Mouse (Mus musculus): ENCODE measurements at regions not wholly inside any gene's neighbourhood (a gene's known extent, or its start where the extent isn't known, plus 50 kb on each side); places are given as distances from the start of the nearest gene placed in this dataset.

DNA sequence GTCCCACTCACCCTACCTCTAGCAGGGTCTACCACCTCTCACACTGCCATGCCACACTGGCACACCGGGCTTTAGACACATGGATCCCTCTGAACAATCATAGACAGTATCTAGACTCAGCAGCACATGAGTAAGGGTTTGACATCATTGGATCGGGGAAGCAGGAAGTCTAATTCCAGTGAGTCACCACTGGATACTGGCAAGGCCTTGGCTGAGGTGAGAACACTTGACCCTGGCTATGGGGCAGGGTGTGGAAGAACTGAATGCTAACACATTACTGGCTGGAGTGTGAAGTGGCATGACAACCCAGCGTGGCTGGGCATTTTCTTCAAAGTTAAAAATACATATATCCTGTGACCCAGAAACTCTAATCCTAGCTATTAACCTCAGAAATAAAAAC lies 114.4 kb downstream of the H2afy start:
- no peak overlapping the region for H3K4me2 ChIP-seq (ENCODE audit: low read depth, low read length, poor library complexity, severe bottlenecking)
- no peaks in the 10 kb centered on the region for H3K27me3 ChIP-seq (ENCODE audit: insufficient read depth, low read length)
- DNase-seq (ENCODE audit: low spot score) (no peak), ATAC-seq (ENCODE audit: low FRiP score) (no peak)
- H3K9ac ChIP-seq (replicated peaks; ENCODE audit: low read length, poor library complexity, severe bottlenecking): no peak overlapping the region
- TF ChIP-seq CTCF (IDR thresholded peaks at IDR 0.05): no peak
- H3K4me1 ChIP-seq (ENCODE audit: insufficient read depth, low read length): no peaks in the 10 kb centered on the region
- H3K36me3 ChIP-seq (ENCODE audit: insufficient read depth, low read length): no peaks in the 10 kb centered on the region
- H3K4me3 ChIP-seq (ENCODE audit: low read depth, low read length): no peak overlapping the region
- no peak overlapping the region for H3K27ac ChIP-seq (ENCODE audit: low read depth, low read length)
- WGBS: 90% methylated on average over 3 of the region's 3 CpGs
- H3K9me3 ChIP-seq (ENCODE audit: low read length): no peaks in the 10 kb centered on the region

DNA sequence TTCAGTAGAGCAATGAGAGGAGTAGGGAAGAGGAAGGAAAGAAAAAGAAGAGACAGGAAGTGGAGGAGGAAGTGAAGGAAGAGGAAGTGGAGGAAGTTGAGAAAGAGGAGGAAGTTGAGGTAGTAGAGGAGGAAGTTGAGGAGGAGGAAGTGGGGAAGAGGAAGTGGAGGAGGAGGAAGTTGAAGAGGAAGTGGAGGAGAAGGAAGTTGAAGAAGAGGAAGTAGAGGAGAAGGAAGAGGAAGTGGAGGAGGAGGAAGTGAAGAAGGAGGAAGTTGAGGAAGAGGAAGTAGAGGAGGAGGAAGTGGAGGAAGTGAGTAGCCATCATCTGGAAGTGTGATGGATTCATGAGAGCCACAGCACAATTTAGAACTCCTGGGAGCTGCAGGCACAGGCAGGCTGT lies 122.2 kb downstream of the H2afy start:
- no peaks in the 10 kb centered on the region for H3K36me3 ChIP-seq (ENCODE audit: insufficient read depth, low read length)
- H3K27me3 ChIP-seq (ENCODE audit: insufficient read depth, low read length): no peaks in the 10 kb centered on the region
- H3K9me3 ChIP-seq (ENCODE audit: low read length): no peaks in the 10 kb centered on the region
- peaks cover 7% of the 10 kb centered on the region for H3K4me1 ChIP-seq (ENCODE audit: insufficient read depth, low read length)
- no peak overlapping the region for H3K4me3 ChIP-seq (ENCODE audit: low read depth, low read length)
- no peak overlapping the region for H3K27ac ChIP-seq (ENCODE audit: low read depth, low read length)
- no peak overlapping the region for H3K4me2 ChIP-seq (ENCODE audit: low read depth, low read length, poor library complexity, severe bottlenecking)
- no peak for DNase-seq (ENCODE audit: low spot score)
- no peak for ATAC-seq (ENCODE audit: low FRiP score)
- H3K9ac ChIP-seq (replicated peaks; ENCODE audit: low read length, poor library complexity, severe bottlenecking): no peak overlapping the region
- TF ChIP-seq CTCF (IDR thresholded peaks at IDR 0.05): no peak

DNA sequence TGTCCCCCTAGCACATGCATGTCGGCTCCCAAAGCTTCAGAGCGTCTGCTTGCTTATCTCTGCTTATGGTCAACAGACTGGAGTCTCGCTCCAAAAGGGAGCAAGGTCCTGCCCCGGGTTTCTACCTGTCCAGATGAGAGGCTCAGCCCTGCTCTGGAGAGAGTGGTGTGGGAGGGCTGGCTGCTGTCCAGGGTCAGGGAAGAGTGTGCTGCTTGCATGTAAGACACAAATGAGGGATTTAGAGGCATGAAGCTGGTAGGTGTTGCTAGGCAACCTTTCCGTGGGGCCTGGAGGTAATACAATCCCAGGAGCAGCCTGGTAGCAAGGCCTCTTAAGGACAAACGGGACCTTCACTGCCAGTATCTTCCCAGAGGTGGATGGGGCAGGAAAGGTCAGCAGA lies 125.7 kb downstream of the H2afy start:
- H3K4me2 ChIP-seq (ENCODE audit: low read depth, low read length, poor library complexity, severe bottlenecking): no peak overlapping the region
- H3K9ac ChIP-seq (replicated peaks; ENCODE audit: low read length, poor library complexity, severe bottlenecking): no peak overlapping the region
- no peak overlapping the region for H3K4me3 ChIP-seq (ENCODE audit: low read depth, low read length)
- TF ChIP-seq CTCF (IDR thresholded peaks at IDR 0.05): no peak
- WGBS: 29% methylated on average over 6 of the region's 6 CpGs
- H3K4me1 ChIP-seq (ENCODE audit: insufficient read depth, low read length): peaks cover 7% of the 10 kb centered on the region
- no peaks in the 10 kb centered on the region for H3K9me3 ChIP-seq (ENCODE audit: low read length)
- ATAC-seq (ENCODE audit: low FRiP score): peak; percentile 56
- peak; percentile 54 for DNase-seq (ENCODE audit: low spot score)
- H3K36me3 ChIP-seq (ENCODE audit: insufficient read depth, low read length): no peaks in the 10 kb centered on the region
- no peaks in the 10 kb centered on the region for H3K27me3 ChIP-seq (ENCODE audit: insufficient read depth, low read length)
- H3K27ac ChIP-seq (ENCODE audit: low read depth, low read length): peak overlapping the region; percentile 67

DNA sequence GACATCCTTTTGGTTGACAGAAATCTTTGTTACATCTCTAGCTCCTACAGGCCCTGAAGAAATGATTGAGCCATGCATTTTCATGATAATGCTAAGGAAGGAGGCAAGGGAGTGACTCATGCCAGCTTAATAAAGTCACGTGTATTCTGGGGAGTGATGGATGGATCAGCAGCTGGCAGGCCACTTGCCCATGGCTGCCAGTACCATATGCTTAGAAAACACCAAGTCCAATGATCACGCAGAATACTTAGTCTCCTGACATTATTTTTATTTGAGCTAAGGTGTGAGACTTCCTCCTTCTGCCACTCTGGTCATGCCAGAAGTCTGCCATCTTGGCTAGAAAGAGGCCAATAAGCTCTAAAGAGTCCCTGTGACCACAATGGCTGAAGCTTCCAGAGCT lies 129.3 kb downstream of the H2afy start:
- WGBS: 75% methylated on average over 2 of the region's 2 CpGs
- no peaks in the 10 kb centered on the region for H3K36me3 ChIP-seq (ENCODE audit: insufficient read depth, low read length)
- no peak for TF ChIP-seq CTCF (IDR thresholded peaks at IDR 0.05)
- no peak overlapping the region for H3K27ac ChIP-seq (ENCODE audit: low read depth, low read length)
- H3K9ac ChIP-seq (replicated peaks; ENCODE audit: low read length, poor library complexity, severe bottlenecking): no peak overlapping the region
- H3K4me3 ChIP-seq (ENCODE audit: low read depth, low read length): no peak overlapping the region
- no peaks in the 10 kb centered on the region for H3K27me3 ChIP-seq (ENCODE audit: insufficient read depth, low read length)
- no peak overlapping the region for H3K4me2 ChIP-seq (ENCODE audit: low read depth, low read length, poor library complexity, severe bottlenecking)
- ATAC-seq (ENCODE audit: low FRiP score) (no peak), DNase-seq (ENCODE audit: low spot score) (no peak)
- peaks cover 7% of the 10 kb centered on the region for H3K4me1 ChIP-seq (ENCODE audit: insufficient read depth, low read length)
- no peaks in the 10 kb centered on the region for H3K9me3 ChIP-seq (ENCODE audit: low read length)

DNA sequence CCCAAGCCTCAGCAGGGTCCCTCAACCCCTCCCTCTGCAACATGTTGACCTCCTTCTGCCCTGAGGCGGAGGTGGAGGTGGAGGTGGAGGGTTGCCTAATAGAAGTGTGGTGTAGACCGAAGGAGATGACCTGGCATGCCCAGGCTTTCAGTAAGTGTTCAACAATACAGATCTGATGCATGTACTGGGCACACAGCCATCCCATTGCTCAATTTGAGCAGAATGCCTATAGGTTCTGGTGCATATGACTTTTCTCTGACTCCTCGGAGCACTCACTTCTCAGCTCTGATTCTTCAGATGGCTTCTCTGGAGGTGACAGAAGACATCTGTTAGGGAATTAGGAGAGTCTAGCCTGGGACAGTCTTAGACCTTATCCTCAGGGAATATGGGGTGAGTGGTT lies 130.4 kb downstream of the H2afy start:
- Histone ChIP-seq H3K27ac (ENCODE audit: low read depth, low read length) (no peak overlapping the region), H3K4me1 (ENCODE audit: insufficient read depth, low read length) (peaks cover 6% of the 10 kb centered on the region), H3K9ac (replicated peaks; ENCODE audit: low read length, poor library complexity, severe bottlenecking) (no peak overlapping the region), H3K36me3 (ENCODE audit: insufficient read depth, low read length) (no peaks in the 10 kb centered on the region), H3K9me3 (ENCODE audit: low read length) (no peaks in the 10 kb centered on the region), H3K4me3 (ENCODE audit: low read depth, low read length) (no peak overlapping the region), H3K4me2 (ENCODE audit: low read depth, low read length, poor library complexity, severe bottlenecking) (no peak overlapping the region), H3K27me3 (ENCODE audit: insufficient read depth, low read length) (no peaks in the 10 kb centered on the region)
- 83% methylated on average over 3 of the region's 3 CpGs for WGBS
- no peak for DNase-seq (ENCODE audit: low spot score)
- ATAC-seq (ENCODE audit: low FRiP score): no peak
- TF ChIP-seq CTCF (IDR thresholded peaks at IDR 0.05): no peak

DNA sequence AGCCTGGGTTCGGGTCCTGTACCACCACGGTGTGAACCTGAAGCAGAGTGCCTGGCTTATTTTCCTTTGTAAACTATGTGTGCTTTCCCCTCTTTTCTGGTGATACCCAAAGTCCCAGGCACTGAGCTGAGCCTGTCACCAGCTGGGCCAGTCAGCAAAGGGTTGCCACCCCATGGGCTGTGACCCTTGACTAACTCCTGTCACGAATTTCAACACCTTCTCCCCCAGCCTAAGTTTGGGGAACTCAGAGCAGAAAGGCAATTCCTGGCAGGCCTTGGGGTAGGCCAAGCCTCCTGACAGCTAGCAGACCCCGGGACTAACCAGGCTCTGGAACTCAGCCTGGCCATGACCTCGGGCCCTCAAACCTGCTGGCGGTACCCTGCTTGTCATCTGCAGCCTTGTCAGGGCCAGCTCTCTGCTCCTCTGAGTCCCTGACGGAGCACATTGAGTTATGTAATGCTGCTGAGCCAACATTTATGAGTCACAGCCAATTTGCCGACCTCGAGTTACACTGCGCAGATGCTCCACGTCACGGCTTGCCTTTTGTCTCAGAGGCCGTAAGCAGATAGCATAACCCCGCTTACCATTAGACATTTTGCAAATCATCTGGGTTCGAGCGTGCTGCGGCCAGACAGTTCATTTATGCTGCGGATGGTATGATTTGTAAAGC lies 132.3 kb downstream of the H2afy start:
- Histone ChIP-seq H3K9me3 (ENCODE audit: low read length) (no peaks in the 10 kb centered on the region), H3K4me1 (ENCODE audit: insufficient read depth, low read length) (no peaks in the 10 kb centered on the region), H3K27me3 (ENCODE audit: insufficient read depth, low read length) (no peaks in the 10 kb centered on the region), H3K4me2 (ENCODE audit: low read depth, low read length, poor library complexity, severe bottlenecking) (no peak overlapping the region), H3K4me3 (ENCODE audit: low read depth, low read length) (no peak overlapping the region), H3K9ac (replicated peaks; ENCODE audit: low read length, poor library complexity, severe bottlenecking) (no peak overlapping the region), H3K27ac (ENCODE audit: low read depth, low read length) (no peak overlapping the region), H3K36me3 (ENCODE audit: insufficient read depth, low read length) (no peaks in the 10 kb centered on the region)
- WGBS: 79% methylated on average over 18 of the region's 18 CpGs
- no peak for ATAC-seq (ENCODE audit: low FRiP score)
- DNase-seq (ENCODE audit: low spot score): peak; percentile 47
- TF ChIP-seq CTCF (IDR thresholded peaks at IDR 0.05): no peak

Data from midbrain, postnatal 0 days (tissue).